Mouse (Mus musculus) hematopoietic stem cell, adult 5-6 weeks (primary cell): ENCODE results near the gene St3gal5. TPM values are rescaled to one million over a fixed set of nuclear protein-coding genes. Genes with fewer than 3 reads are reported as not detected.

Experiments
- ATAC-seq, 2 experiments: fragments of 125-278 bp in 1 of 2; replicated peaks in 1 of 2; 2 replicates each; pipeline ENCODE4 v1.8.0; 2016 to 2017; ENCODE audit warnings: inconsistent platforms in 2 of 2, mild to moderate bottlenecking in 2 of 2, moderate number of reproducible peaks in 2 of 2, low read depth in 1 of 2, moderate TSS enrichment in 1 of 2; ENCODE audit not compliant: low FRiP score in 2 of 2, poor library complexity in 2 of 2, severe bottlenecking in 2 of 2, insufficient read depth in 1 of 2, low TSS enrichment in 1 of 2
- total RNA-seq: library from RNA; stranded (forward); fragments of 172-1452, 232-1000 nt; gene quantifications from 2 replicates; pipeline ENCODE4 v1.2.3, GENCODE M21; 2017

Gene St3gal5
- total RNA-seq, 1 experiment from 2014 or later: 20.6 TPM

DNA sequence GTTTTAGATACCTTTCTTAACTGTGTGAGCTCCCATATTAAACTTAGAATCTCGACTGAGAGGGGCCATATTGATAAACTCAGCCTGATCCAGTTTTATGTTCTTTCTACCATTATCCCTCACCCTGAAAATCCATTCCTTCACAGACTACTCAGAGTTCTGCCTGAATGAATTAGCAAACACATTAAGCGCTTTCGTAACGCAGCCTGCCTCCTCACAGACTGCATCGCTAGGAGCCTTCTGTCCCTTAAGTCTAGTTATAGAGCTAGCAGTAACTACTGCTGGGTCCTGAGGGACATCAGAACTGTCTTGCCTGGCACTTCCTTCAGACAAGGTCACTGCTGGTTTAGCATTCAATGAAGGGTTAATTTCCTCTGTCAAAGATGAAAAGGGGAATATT is 78.6 kb downstream of the St3gal5 start:
- ATAC-seq: no peak

- no peak for ATAC-seq
Measured at GRCm38 (mm10) chr6:72177417-72177816, 80.0 kb downstream of the St3gal5 start.

GRCm38 (mm10) chr6:72179006-72179405 is 81.6 kb downstream of the St3gal5 start:
- no peak for ATAC-seq

GRCm38 (mm10) chr6:72179562-72180502 is 82.4 kb downstream of the St3gal5 start:
- ATAC-seq: no peak

GRCm38 (mm10) chr6:72184576-72184975 is 87.2 kb downstream of the St3gal5 start:
- no peak for ATAC-seq

GRCm38 (mm10) chr6:72185893-72186490 is 88.6 kb downstream of the St3gal5 start:
- ATAC-seq: peak; percentile 60 to 65

- no peak for ATAC-seq
Measured at GRCm38 (mm10) chr6:72186809-72187208, 89.4 kb downstream of the St3gal5 start.

GRCm38 (mm10) chr6:72189061-72189863 is 91.9 kb downstream of the St3gal5 start:
- no peak for ATAC-seq

DNA sequence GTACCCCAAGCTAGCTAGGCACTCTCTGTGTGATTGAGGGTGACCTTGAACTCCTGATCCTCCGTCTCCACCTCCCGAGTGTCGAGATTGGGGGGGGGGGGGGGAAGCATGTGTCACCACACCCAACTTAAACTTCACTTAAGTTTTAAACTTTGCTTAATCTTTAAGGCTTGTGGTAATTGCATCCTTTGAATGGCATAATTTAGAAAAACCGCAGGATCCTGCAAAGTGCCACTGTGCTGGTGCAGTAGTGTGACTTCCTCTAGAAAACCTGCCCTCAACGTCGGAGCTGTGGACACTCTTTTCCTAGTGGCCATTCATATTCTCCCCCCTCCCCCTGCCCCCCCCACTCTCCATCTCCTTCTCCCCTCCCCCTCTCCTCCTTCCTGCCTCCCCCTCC is 92.7 kb downstream of the St3gal5 start:
- peak; percentile 42 to 49; a peak in 2 of 4 replicates for ATAC-seq

DNA sequence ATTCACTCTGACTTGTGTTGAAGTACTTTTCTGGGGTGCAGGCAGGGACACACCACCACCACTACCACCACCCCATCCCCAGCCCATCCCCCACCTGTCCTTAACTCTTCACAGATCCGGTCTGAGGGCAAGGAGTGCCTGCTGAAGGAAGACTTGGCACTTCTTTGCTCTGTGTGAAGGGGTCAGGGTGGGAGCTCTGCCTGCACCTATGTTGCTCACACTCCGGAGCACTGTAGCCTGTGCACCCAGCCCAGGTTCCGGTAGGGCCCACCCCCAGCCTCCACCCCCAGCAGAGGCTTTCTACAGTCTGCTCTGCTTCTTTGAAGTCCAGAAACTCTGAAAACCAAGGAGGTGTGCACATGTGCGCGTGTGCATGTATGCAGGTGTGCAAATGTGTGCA is 93.2 kb downstream of the St3gal5 start:
- no peak for ATAC-seq

DNA sequence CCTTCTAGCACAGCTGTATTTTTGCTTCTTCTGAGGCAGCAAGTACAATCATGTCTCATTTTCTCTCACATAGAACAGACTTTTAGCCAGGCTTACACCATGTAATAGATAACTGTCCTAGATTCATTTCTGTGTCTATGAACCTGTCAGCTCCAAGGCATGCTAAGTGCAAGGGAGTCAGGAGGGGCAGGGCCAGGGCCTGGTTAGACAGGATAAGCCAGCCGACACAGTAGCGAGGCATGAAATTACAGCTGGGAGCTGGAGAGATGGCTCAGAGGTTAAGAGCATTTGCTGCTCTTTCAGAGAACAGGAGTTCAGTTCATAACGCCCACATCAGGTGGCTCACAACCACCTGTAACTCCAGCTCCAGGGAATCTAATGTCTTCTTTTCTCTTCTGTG is 99.3 kb downstream of the St3gal5 start:
- no peak for ATAC-seq

- no peak for ATAC-seq
Measured at GRCm38 (mm10) chr6:72197515-72197914, 100.1 kb downstream of the St3gal5 start.

- ATAC-seq: no peak
Measured at GRCm38 (mm10) chr6:72200595-72201256, 103.3 kb downstream of the St3gal5 start.

DNA sequence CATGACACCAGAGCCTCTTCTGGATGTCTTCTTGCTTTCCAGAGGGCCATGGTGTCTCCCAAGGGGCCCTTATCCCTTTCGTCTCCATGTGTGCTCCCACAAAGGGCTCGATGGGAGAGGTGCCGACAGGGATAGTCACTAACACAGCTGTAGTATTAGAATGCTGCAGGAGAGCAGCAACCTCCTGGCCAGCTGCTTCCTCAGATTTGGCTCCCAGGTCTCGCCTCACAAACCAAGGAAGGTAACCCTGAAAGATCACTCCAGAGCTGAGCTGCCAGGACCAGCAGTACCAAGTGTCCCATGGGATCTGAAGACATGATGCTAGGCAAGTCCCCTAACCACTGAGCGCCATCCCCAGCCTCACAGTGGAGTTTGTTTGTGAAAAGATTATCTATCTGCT is 105.3 kb downstream of the St3gal5 start:
- no peak for ATAC-seq

- no peak for ATAC-seq
Measured at GRCm38 (mm10) chr6:72203279-72203678, 105.9 kb downstream of the St3gal5 start.
